ENCODE assay signal across 21 mouse cellular contexts in genomic region chr12:76950330-76950729, GRCm38 (mm10). TPM values are rescaled to one million over a fixed set of nuclear protein-coding genes. Genes with fewer than 3 reads are reported as not detected.
DNase-seq lines count a peak whose midpoint lies in the region; ATAC-seq and TF ChIP-seq lines count a peak whose summit lies in the region.
"Had no signal": no experiment of that assay in that cellular context is flagged by ENCODE, and none has a peak within 500 bp of the region (broad histone marks: within the 10 kb centered on the region; RNA-seq: fewer than 3 reads in every experiment).

No protein-coding gene starts in this region.

- peak overlapping the region; percentile 38 for H3K27ac ChIP-seq in gastrocnemius, adult 2 months
- H3K27ac ChIP-seq in forebrain, embryonic 15.5 days (replicated peaks): no peak overlapping the region
- no peak overlapping the region for H3K27ac ChIP-seq in forebrain, embryonic 10.5 days
- H3K27ac ChIP-seq: heart, embryonic 13.5 days; hindbrain, embryonic 13.5 days; limb, embryonic 15.5 days; stomach, postnatal 0 days had no signal

- no peak overlapping the region for H3K4me2 ChIP-seq in forebrain, embryonic 15.5 days (replicated peaks)
- H3K4me2 ChIP-seq: heart, embryonic 13.5 days; hindbrain, embryonic 13.5 days; limb, embryonic 15.5 days; midbrain, embryonic 11.5 days had no signal

- peaks cover 9% of the 10 kb centered on the region for H3K4me1 ChIP-seq in forebrain, embryonic 15.5 days
- no peaks in the 10 kb centered on the region for H3K4me1 ChIP-seq in forebrain, embryonic 10.5 days

- peaks cover 89% of the 10 kb centered on the region for H3K36me3 ChIP-seq in forebrain, embryonic 15.5 days
- peaks cover 96% of the 10 kb centered on the region for H3K36me3 ChIP-seq in forebrain, embryonic 10.5 days (replicated peaks)

- H3K4me3 ChIP-seq in gastrocnemius, adult 2 months: no peak overlapping the region
- no peak overlapping the region for H3K4me3 ChIP-seq in forebrain, embryonic 15.5 days
- H3K4me3 ChIP-seq in forebrain, embryonic 10.5 days: no peak overlapping the region
- H3K4me3 ChIP-seq: heart, embryonic 13.5 days; hindbrain, embryonic 13.5 days; limb, embryonic 15.5 days had no signal

- intact Hi-C loops in gastrocnemius, adult 2 months (cut with DNase I): loop anchor here (5.0 kb wide), 1 partner anchor 48 kb away; no protein-coding TSS in a partner anchor

- no peaks in the 10 kb centered on the region for H3K27me3 ChIP-seq in forebrain, embryonic 15.5 days
- no peaks in the 10 kb centered on the region for H3K27me3 ChIP-seq in forebrain, embryonic 10.5 days (ENCODE audit: poor library complexity, severe bottlenecking)
- H3K27me3 ChIP-seq: heart, embryonic 13.5 days; hindbrain, embryonic 13.5 days; limb, embryonic 15.5 days had no signal

- DNase-seq in gastrocnemius, adult 2 months: no peak
- no peak for DNase-seq in gastrocnemius, adult 8-10 months (ENCODE audit: low spot score in 2 of 2)
- peak; percentile 39 for DNase-seq in CD4-positive helper T cell, adult 2 months (ENCODE audit: low read depth, low spot score)
- DNase-seq in natural killer cell, adult 2 months (ENCODE audit: low spot score in 2 of 2): peak; percentile 15 to 35
- no peak for DNase-seq in retina, embryonic 14.5 days (ENCODE audit: low spot score)
- no peak for DNase-seq in forebrain, embryonic 10.5 days (ENCODE audit: extremely low spot score, low spot score)
- DNase-seq: adrenal gland, adult 2 months; cerebellum, adult 11 months; cerebellum, postnatal 10 days; gastrocnemius, postnatal 10 days; heart, adult 18-20 months; liver, postnatal 0 days; right cerebral cortex, postnatal 25 days had no signal

- no peaks in the 10 kb centered on the region for H3K9me3 ChIP-seq in forebrain, embryonic 15.5 days
- no peaks in the 10 kb centered on the region for H3K9me3 ChIP-seq in forebrain, embryonic 10.5 days
- H3K9me3 ChIP-seq: heart, embryonic 13.5 days; hindbrain, embryonic 13.5 days; limb, embryonic 15.5 days had no signal

- WGBS in forebrain, embryonic 15.5 days: 90% methylated on average over 5 of the region's 5 CpGs
- 93% methylated on average over 5 of the region's 5 CpGs for WGBS in forebrain, embryonic 10.5 days

- peak; percentile 90 for ATAC-seq in granulocyte monocyte progenitor cell, adult 5-6 weeks (replicated peaks; ENCODE audit: poor library complexity, severe bottlenecking)
- no peak for ATAC-seq in forebrain, embryonic 15.5 days (replicated peaks)
- ATAC-seq: intestine, embryonic 16.5 days; liver, postnatal 0 days had no signal

- no peak overlapping the region for H3K9ac ChIP-seq in forebrain, embryonic 15.5 days (replicated peaks)
- H3K9ac ChIP-seq: heart, embryonic 13.5 days; hindbrain, embryonic 13.5 days; limb, embryonic 15.5 days; liver, postnatal 0 days had no signal

- TF ChIP-seq CTCF in gastrocnemius, adult 2 months (IDR thresholded peaks at IDR 0.05): no peak

RNA-seq across cellular contexts. Expression of gene Max, which starts 11.7 kb away (rescaled TPM):
- total RNA-seq in gastrocnemius, adult 2 months (2021): 10 to 100 TPM; 40.4 to 43.8 TPM
- 10 to 100 TPM; 27.0 to 40.6 (median 31.6) TPM for total RNA-seq in gastrocnemius, adult 8-10 months (2022)
- 99.0 and 109 TPM in 2 replicates for total RNA-seq in granulocyte monocyte progenitor cell, adult 5-6 weeks (2014; fragmentation: Nextera tagmentation)
- total RNA-seq in granulocyte monocyte progenitor cell, adult 5-6 weeks (2017): 99.5 and 108 TPM in 2 replicates
- 19.4 and 21.1 TPM in 2 replicates for polyA plus RNA-seq in forebrain, embryonic 15.5 days (2015; fragmentation: Nextera tagmentation; extraction: Ambion mirVana)
- polyA plus RNA-seq in forebrain, embryonic 10.5 days (2016; fragmentation: Nextera tagmentation; extraction: Ambion mirVana): 12.0 and 13.5 TPM in 2 replicates

Comparison
In these comparisons a context has a peak if more than half of its experiments do, and no peak if none do; other contexts are left out.
1. DNase-seq: peak in CD4-positive helper T cell, adult 2 months (single experiment) and natural killer cell, adult 2 months (2 of 2); none in gastrocnemius, adult 2 months (single experiment), gastrocnemius, adult 8-10 months (0 of 2), retina, embryonic 14.5 days (single experiment) and forebrain, embryonic 10.5 days (single experiment).